Mouse (Mus musculus) kidney, postnatal 0 days (tissue): ENCODE data around the gene Naa35. TPM values are rescaled to one million over a fixed set of nuclear protein-coding genes. Genes with fewer than 3 reads are reported as not detected.

Experiments used
- ATAC-seq: fragments of 200-750 bp; cut with Nextera tagmentation; replicated peaks from 2 replicates; pipeline ENCODE4 v1.8.0; 2017; ENCODE audit warnings: low read depth, moderate number of reproducible peaks, moderate TSS enrichment, moderate library complexity; ENCODE audit not compliant: low FRiP score
- DNase-seq: peaks from one replicate; pipeline ENCODE4 v3.0.0-alpha.2; 2016; ENCODE audit warnings: low spot score
- H3K27ac ChIP-seq: fragments of 300-500 bp; sonication (generic); 2 replicates; pipeline ENCODE4 v1.5.1; 2014; ENCODE audit warnings: mild to moderate bottlenecking
- H3K27me3 ChIP-seq: fragments of 300-500 bp; sonication (generic); 2 replicates; pipeline ENCODE4 v1.6.1; 2014; ENCODE audit warnings: low read length, mixed read lengths; ENCODE audit not compliant: insufficient read depth
- H3K36me3 ChIP-seq: fragments of 300-500 bp; sonication (generic); 2 replicates; pipeline ENCODE4 v1.6.1; 2014; ENCODE audit warnings: low read length, mixed read lengths; ENCODE audit not compliant: insufficient read depth
- H3K4me1 ChIP-seq: fragments of 300-500 bp; sonication (generic); replicated peaks from 2 replicates; pipeline ENCODE4 v1.6.1; 2014; ENCODE audit warnings: antibody characterized with exemption, low read length, mixed read lengths; ENCODE audit not compliant: insufficient read depth
- H3K4me2 ChIP-seq: fragments of 300-500 bp; sonication (generic); 2 replicates; pipeline ENCODE4 v1.6.1; 2014; ENCODE audit warnings: mild to moderate bottlenecking, low read length, moderate library complexity, mixed read lengths
- H3K4me3 ChIP-seq: fragments of 300-500 bp; sonication (generic); replicated peaks from 2 replicates; pipeline ENCODE4 v1.5.1; 2014; ENCODE audit warnings: low read depth, low read length
- H3K9ac ChIP-seq: fragments of 300-500 bp; sonication (generic); 2 replicates; pipeline ENCODE4 v1.6.1; 2014; ENCODE audit warnings: low read depth, low read length
- H3K9me3 ChIP-seq: fragments of 300-500 bp; sonication (generic); replicated peaks from 2 replicates; pipeline ENCODE4 v1.6.1; 2016; ENCODE audit warnings: low read length, inconsistent platforms, mixed read lengths
- CTCF ChIP-seq: IDR thresholded peaks from 2 replicates; pipeline ENCODE4 v1.5.1; 2016; ENCODE audit warnings: antibody characterized with exemption, low read depth, mild to moderate bottlenecking, moderate library complexity
- WGBS: fragments of 180-500 bp; shearing (Covaris S2); extraction: QIAGEN DNeasy Blood & Tissue Kit; methylation state at CpG from one replicate; pipeline ENCODE4 v1.1.7; 2014; 5-methylcytosine and 5-hydroxymethylcytosine counted together
- polyA plus RNA-seq: library from polyadenylated mRNA; unstranded; fragments of >200 nt; fragmentation: Nextera tagmentation; extraction: Ambion mirVana; gene quantifications from 2 replicates; pipeline ENCODE4 v1.2.1, GENCODE M21; 2015

Naa35 gene
- polyA plus RNA-seq, 1 experiment from 2014 or later: 91.9 TPM

GRCm38 (mm10) chr13:59655718-59656315 is 70.8 kb downstream of the Naa35 start:
- H3K4me1 ChIP-seq: 0 out of 2 replicates have a peak, but pooled peaks cover 5% of the 10 kb centered on the region
- H3K9ac ChIP-seq: no peak overlapping the region
- 92% methylated on average over 15 of the region's 15 CpGs for WGBS
- DNase-seq (no peak), ATAC-seq (no peak)
- H3K4me2 ChIP-seq: no peak overlapping the region
- H3K36me3 ChIP-seq: 0 out of 2 replicates have a peak, but pooled peaks cover 2% of the 10 kb centered on the region
- no peaks in the 10 kb centered on the region for H3K9me3 ChIP-seq
- TF ChIP-seq CTCF: no peak
- no peak overlapping the region for H3K4me3 ChIP-seq
- H3K27ac ChIP-seq: no peak overlapping the region
- no peaks in the 10 kb centered on the region for H3K27me3 ChIP-seq

- H3K27ac ChIP-seq: peak overlapping the region; percentile 20; the same call in 1 of the 2 replicates
- no peak overlapping the region for H3K4me3 ChIP-seq
- ATAC-seq: no peak
- no peak for TF ChIP-seq CTCF
- H3K4me1 ChIP-seq: 0 out of 2 replicates have a peak, but pooled peaks cover 5% of the 10 kb centered on the region
- no peaks in the 10 kb centered on the region for H3K27me3 ChIP-seq
- WGBS: 46% methylated on average over 10 of the region's 10 CpGs
- no peak overlapping the region for H3K4me2 ChIP-seq
- no peak overlapping the region for H3K9ac ChIP-seq
- no peak for DNase-seq
- H3K9me3 ChIP-seq: no peaks in the 10 kb centered on the region
- 0 out of 2 replicates have a peak, but pooled peaks cover 2% of the 10 kb centered on the region for H3K36me3 ChIP-seq
Observed at GRCm38 (mm10) chr13:59656316-59656832, 71.3 kb downstream of the Naa35 start.

- H3K4me2 ChIP-seq: no peak overlapping the region
- DNase-seq: no peak
- H3K4me3 ChIP-seq: no peak overlapping the region
- no peaks in the 10 kb centered on the region for H3K9me3 ChIP-seq
- H3K4me1 ChIP-seq: 0 out of 2 replicates have a peak, but pooled peaks cover 5% of the 10 kb centered on the region
- no peak overlapping the region for H3K9ac ChIP-seq
- 49% methylated on average over 4 of the region's 4 CpGs for WGBS
- 0 out of 2 replicates have a peak, but pooled peaks cover 2% of the 10 kb centered on the region for H3K36me3 ChIP-seq
- H3K27ac ChIP-seq: peak overlapping the region; percentile 20; the same call in 1 of the 2 replicates
- no peaks in the 10 kb centered on the region for H3K27me3 ChIP-seq
- no peak for ATAC-seq
- no peak for TF ChIP-seq CTCF
Observed at GRCm38 (mm10) chr13:59656975-59657388, 71.9 kb downstream of the Naa35 start.

- DNase-seq: no peak
- Histone ChIP-seq H3K9me3 (no peaks in the 10 kb centered on the region), H3K4me1 (0 out of 2 replicates have a peak, but pooled peaks cover 5% of the 10 kb centered on the region), H3K36me3 (0 out of 2 replicates have a peak, but pooled peaks cover 2% of the 10 kb centered on the region), H3K4me3 (no peak overlapping the region), H3K27me3 (no peaks in the 10 kb centered on the region), H3K9ac (no peak overlapping the region), H3K27ac (no peak overlapping the region), H3K4me2 (no peak overlapping the region)
- no peak for ATAC-seq
- WGBS: 84% methylated on average over 5 of the region's 5 CpGs
- TF ChIP-seq CTCF: no peak
Observed at GRCm38 (mm10) chr13:59657781-59658180, 72.7 kb downstream of the Naa35 start.

- 98% methylated on average over 3 of the region's 3 CpGs for WGBS
- no peak overlapping the region for H3K4me3 ChIP-seq
- H3K27me3 ChIP-seq: no peaks in the 10 kb centered on the region
- H3K4me2 ChIP-seq: no peak overlapping the region
- H3K27ac ChIP-seq: no peak overlapping the region
- H3K9ac ChIP-seq: no peak overlapping the region
- H3K36me3 ChIP-seq: 0 out of 2 replicates have a peak, but pooled peaks cover 7% of the 10 kb centered on the region
- DNase-seq: no peak
- H3K9me3 ChIP-seq: no peaks in the 10 kb centered on the region
- TF ChIP-seq CTCF: no peak
- no peaks in the 10 kb centered on the region for H3K4me1 ChIP-seq
- ATAC-seq: no peak
Observed at GRCm38 (mm10) chr13:59660371-59660770, 75.3 kb downstream of the Naa35 start.

- Histone ChIP-seq H3K36me3 (0 out of 2 replicates have a peak, but pooled peaks cover 7% of the 10 kb centered on the region), H3K27me3 (no peaks in the 10 kb centered on the region), H3K27ac (no peak overlapping the region), H3K4me3 (no peak overlapping the region), H3K4me2 (no peak overlapping the region), H3K9me3 (no peaks in the 10 kb centered on the region), H3K4me1 (no peaks in the 10 kb centered on the region), H3K9ac (no peak overlapping the region)
- no peak for ATAC-seq
- TF ChIP-seq CTCF: no peak
- no peak for DNase-seq
- 87% methylated on average over 8 of the region's 8 CpGs for WGBS
Observed at GRCm38 (mm10) chr13:59661387-59661786, 76.3 kb downstream of the Naa35 start.
